Mouse (Mus musculus) lung, adult 2 months (tissue): Measurements from ENCODE around the gene Atp5j2.

ENCODE experiments used
- CTCF ChIP-seq: fragments of 200-500 bp; IDR thresholded peaks from 2 replicates; pipeline ENCODE4 v1.5.1; 2011; ENCODE audit warnings: mild to moderate bottlenecking, low read length, control low read depth; ENCODE audit not compliant: insufficient read depth
- POLR2A ChIP-seq: fragments of 200-500 bp; IDR thresholded peaks from 2 replicates; pipeline ENCODE4 v1.6.1; 2011; ENCODE audit warnings: low read depth, mild to moderate bottlenecking, control low read depth, low read length, borderline replicate concordance; ENCODE audit errors: extremely low read depth

DNA sequence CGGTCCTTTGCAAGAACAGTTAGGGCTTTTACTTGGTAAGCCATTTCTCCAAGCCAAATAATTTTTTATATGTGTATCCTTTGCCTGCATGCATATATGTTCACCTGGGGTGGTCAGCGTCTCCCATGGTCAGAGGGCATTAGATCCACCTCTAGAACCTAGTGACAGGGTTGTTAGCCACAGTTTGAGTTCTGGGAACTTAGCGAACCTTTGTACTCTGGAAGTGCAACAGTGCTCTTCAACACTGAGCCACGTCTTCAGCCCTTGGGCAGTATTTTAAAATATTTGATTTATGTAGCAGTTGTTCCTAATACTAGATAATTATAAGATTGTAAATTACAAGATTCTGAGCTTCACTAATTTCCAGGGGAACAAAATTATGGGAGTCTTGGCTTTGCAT lies 38.8 kb upstream of the Atp5j2 start:
- no peak for TF ChIP-seq POLR2A
- no peak for TF ChIP-seq CTCF
